Mouse (Mus musculus) embryonic facial prominence, embryonic 14.5 days (tissue): ENCODE data around the gene Tomm40. TPM values are rescaled to one million over a fixed set of nuclear protein-coding genes. Genes with fewer than 3 reads are reported as not detected.

Source experiments
- ATAC-seq: fragments of 200-750 bp; cut with Nextera tagmentation; 2 replicates; pipeline ENCODE4 v1.8.0; 2017; ENCODE audit warnings: low read depth, moderate number of reproducible peaks, moderate TSS enrichment
- DNase-seq: peaks from one replicate; pipeline ENCODE4 v3.0.0-alpha.2; 2015; ENCODE audit warnings: low spot score
- H3K27ac ChIP-seq: fragments of 300-500 bp; sonication (generic); replicated peaks from 2 replicates; pipeline ENCODE4 v1.5.1; 2014; ENCODE audit warnings: low read depth, mild to moderate bottlenecking, low read length, moderate library complexity
- H3K27me3 ChIP-seq: fragments of 300-500 bp; sonication (generic); replicated peaks from 2 replicates; pipeline ENCODE4 v1.6.1; 2014; ENCODE audit warnings: low read length; ENCODE audit not compliant: control insufficient read depth, insufficient read depth
- H3K36me3 ChIP-seq: fragments of 300-500 bp; sonication (generic); 2 replicates; pipeline ENCODE4 v1.6.1; 2014; ENCODE audit warnings: low read length, mixed read lengths; ENCODE audit not compliant: control insufficient read depth, insufficient read depth
- H3K4me1 ChIP-seq: fragments of 300-500 bp; sonication (generic); 2 replicates; pipeline ENCODE4 v1.6.1; 2014; ENCODE audit warnings: antibody characterized with exemption, low read length; ENCODE audit not compliant: control insufficient read depth, insufficient read depth
- H3K4me2 ChIP-seq: fragments of 300-500 bp; sonication (generic); 2 replicates; pipeline ENCODE4 v1.6.1; 2014; ENCODE audit warnings: low read depth, mild to moderate bottlenecking, low read length, moderate library complexity, mixed read lengths
- H3K4me3 ChIP-seq: fragments of 300-500 bp; sonication (generic); 2 replicates; pipeline ENCODE4 v1.5.1; 2014; ENCODE audit warnings: low read depth, mild to moderate bottlenecking, low read length
- H3K9ac ChIP-seq: fragments of 300-500 bp; sonication (generic); 2 replicates; pipeline ENCODE4 v1.6.1; 2014; ENCODE audit warnings: low read depth, mild to moderate bottlenecking, low read length, moderate library complexity, mixed read lengths
- H3K9me3 ChIP-seq: fragments of 300-500 bp; sonication (generic); 2 replicates; pipeline ENCODE4 v1.6.1; 2016; ENCODE audit warnings: low read length; ENCODE audit not compliant: control insufficient read depth
- WGBS: fragments of 180-500 bp; shearing (Covaris S2); extraction: QIAGEN DNeasy Blood & Tissue Kit; methylation state at CpG from one replicate; pipeline ENCODE4 v1.1.7; 2014; 5-methylcytosine and 5-hydroxymethylcytosine counted together
- polyA plus RNA-seq: library from polyadenylated mRNA; unstranded; fragments of >200 nt; fragmentation: Nextera tagmentation; extraction: Ambion mirVana; gene quantifications from 2 replicates; pipeline ENCODE4 v1.2.1, GENCODE M21; 2014

Gene Tomm40
- polyA plus RNA-seq, 1 experiment from 2014 or later = 114 TPM

DNA sequence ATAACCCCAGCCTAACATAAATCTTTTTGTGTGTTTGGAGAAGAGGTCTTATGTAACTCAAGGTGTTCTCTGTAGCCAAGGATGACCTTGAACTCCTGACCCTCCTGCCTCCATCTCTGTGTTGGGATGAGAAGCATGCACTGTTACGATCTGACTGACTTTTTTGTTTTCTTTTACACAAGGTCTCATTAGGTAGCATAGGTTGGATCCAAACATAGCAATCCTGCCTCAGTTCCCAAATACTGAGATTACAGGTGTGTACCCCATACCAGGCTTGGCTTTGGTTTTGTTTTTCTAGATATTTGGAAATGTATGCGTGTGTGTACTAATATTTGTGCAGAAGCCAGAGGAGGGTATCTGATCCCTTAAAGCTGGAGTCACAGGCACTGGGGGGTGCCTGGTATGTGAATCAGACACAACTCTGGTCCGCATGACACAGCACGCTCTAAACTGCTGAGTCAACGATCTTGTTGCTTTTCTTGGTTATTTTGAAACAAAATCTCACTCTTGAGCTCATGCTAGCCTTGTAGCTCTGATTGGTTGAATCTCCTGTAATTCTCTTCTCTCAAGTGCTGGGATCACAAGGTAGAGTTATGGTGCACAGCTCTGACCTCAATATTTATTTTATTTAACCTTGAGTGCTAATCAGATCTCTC, 3.2 kb upstream of the Tomm40 start:
- no peak overlapping the region for H3K9ac ChIP-seq
- H3K4me3 ChIP-seq = no peak overlapping the region
- no peak overlapping the region for H3K4me2 ChIP-seq
- DNase-seq (no peak), ATAC-seq (no peak)
- H3K27me3 ChIP-seq = no peaks in the 10 kb centered on the region
- WGBS = 97% methylated on average over 5 of the region's 5 CpGs
- no peak overlapping the region for H3K27ac ChIP-seq
- 0 out of 2 replicates have a peak, but pooled peaks cover 4% of the 10 kb centered on the region for H3K4me1 ChIP-seq
- peaks cover 53% of the 10 kb centered on the region for H3K36me3 ChIP-seq
- peaks cover 18% of the 10 kb centered on the region for H3K9me3 ChIP-seq

DNA sequence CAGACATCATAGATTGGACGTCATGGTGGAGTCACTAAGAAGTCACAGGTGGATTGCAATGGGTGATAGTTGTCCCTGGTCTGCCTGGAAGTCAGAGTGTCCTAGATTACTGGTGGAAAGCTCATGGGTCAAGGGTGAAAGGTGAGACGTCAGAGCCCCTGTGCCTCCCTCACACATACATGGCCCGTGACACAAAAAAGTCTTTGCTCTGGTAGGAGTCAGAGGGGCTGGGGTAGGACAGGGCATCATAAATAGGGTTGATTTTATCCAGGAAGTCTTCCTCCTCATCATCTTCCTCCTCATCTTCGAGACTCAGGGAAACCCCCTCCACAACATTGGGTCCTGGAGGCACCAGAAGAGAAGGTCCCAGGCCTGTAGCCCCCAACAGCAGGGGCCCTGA, 2.1 kb upstream of the Tomm40 start:
- H3K27me3 ChIP-seq = no peaks in the 10 kb centered on the region
- peaks cover 18% of the 10 kb centered on the region for H3K9me3 ChIP-seq
- H3K4me2 ChIP-seq = no peak overlapping the region
- H3K36me3 ChIP-seq = peaks cover 54% of the 10 kb centered on the region
- no peak overlapping the region for H3K4me3 ChIP-seq
- no peak for ATAC-seq
- H3K4me1 ChIP-seq = 0 out of 2 replicates have a peak, but pooled peaks cover 4% of the 10 kb centered on the region
- no peak for DNase-seq
- H3K27ac ChIP-seq = no peak overlapping the region
- H3K9ac ChIP-seq = no peak overlapping the region
- WGBS = 75% methylated on average over 4 of the region's 4 CpGs

DNA sequence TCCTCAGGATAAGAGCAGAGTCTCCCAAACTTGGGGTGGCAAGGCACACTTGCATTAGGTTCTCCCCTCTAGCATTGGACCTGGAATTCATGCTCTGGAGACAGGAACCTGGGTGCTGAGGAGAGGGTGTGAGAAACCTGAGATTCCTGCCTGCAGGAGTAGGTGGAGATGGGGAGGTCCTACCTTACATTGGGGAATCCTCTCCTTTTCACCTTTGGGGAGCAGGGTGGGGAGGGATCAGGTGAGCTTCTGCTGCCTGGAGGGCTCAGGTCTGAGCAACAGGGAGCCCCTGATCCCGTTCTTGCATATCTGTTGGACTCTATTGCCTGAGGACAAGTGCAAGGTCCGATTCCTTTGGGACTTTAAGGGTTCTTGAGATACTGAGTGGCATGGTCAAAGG, 1.6 kb upstream of the Tomm40 start:
- Histone ChIP-seq H3K9ac (no peak overlapping the region), H3K4me3 (no peak overlapping the region), H3K9me3 (peaks cover 15% of the 10 kb centered on the region), H3K4me1 (0 out of 2 replicates have a peak, but pooled peaks cover 4% of the 10 kb centered on the region), H3K4me2 (no peak overlapping the region), H3K27ac (no peak overlapping the region), H3K27me3 (no peaks in the 10 kb centered on the region), H3K36me3 (peaks cover 55% of the 10 kb centered on the region)
- DNase-seq = no peak
- ATAC-seq = no peak
- WGBS = 74% methylated on average over 2 of the region's 2 CpGs

DNA sequence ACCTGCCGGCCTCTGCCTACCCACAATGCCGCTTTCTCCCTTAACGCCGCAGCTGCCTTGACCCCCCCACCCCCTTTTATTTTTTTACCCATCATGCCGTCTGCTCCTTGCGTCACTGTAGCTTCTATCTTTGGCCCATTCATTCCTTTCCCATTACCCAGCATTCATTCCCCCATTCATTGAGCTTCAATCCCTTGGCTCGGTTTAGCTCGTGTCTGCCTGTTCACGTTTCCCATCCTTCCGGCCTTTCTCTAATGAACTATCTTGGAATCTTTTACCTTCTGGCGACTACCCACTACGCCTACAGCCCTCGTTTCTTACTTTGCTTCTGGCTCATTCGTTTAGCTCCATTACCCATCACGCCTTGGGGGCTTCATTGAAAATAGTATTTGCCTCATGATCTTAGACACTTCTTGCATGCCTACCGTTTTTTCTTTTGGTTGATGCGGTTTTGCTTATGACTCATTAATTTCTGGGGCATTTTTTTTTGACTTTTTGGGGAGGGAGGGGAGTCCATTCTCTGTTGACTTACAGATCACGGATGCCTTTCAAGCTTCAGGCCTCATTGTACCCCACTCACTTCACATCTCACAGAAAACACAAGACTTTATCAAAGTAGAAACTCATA, 931 bp upstream of the Tomm40 start:
- Histone ChIP-seq H3K36me3 (peaks cover 55% of the 10 kb centered on the region), H3K4me1 (0 out of 2 replicates have a peak, but pooled peaks cover 4% of the 10 kb centered on the region), H3K27ac (peak overlapping the region; percentile 88), H3K9me3 (peaks cover 9% of the 10 kb centered on the region), H3K4me2 (peak overlapping the region; percentile 65), H3K4me3 (peak overlapping the region; percentile 37), H3K9ac (peak overlapping the region; percentile 57), H3K27me3 (no peaks in the 10 kb centered on the region)
- DNase-seq = no peak
- WGBS = 6% methylated on average over 18 of the region's 18 CpGs
- no peak for ATAC-seq

DNA sequence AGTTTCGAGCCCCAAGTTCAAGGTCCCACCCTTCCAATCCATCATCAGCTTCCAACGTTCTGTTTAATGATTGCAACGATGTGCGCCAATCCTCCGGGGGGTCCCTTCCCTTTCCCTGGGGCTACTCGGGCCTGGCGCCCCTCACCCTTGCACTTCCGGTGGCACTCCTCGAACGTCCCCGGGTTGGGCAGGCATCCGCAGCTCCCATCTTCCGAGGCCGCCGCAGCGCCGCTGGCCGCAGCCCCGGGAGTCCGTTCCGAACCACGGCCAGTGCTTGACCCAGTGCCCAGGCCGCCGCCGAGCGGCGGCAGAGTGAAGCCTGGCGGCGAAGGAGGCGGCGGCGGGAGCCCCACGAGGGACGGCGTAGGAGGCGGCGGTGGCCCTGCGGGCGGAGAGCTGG, 402 bp downstream of the Tomm40 start:
- Histone ChIP-seq H3K9ac (peak overlapping the region; percentile 97), H3K4me3 (peak overlapping the region; percentile 87), H3K4me2 (peak overlapping the region; percentile 90), H3K27ac (peak overlapping the region; percentile 75), H3K9me3 (no peaks in the 10 kb centered on the region), H3K27me3 (no peaks in the 10 kb centered on the region), H3K4me1 (0 out of 2 replicates have a peak, but pooled peaks cover 4% of the 10 kb centered on the region), H3K36me3 (peaks cover 52% of the 10 kb centered on the region)
- DNase-seq = no peak
- WGBS = under 1% methylated on average over 34 of the region's 39 CpGs
- ATAC-seq = no peak

DNA sequence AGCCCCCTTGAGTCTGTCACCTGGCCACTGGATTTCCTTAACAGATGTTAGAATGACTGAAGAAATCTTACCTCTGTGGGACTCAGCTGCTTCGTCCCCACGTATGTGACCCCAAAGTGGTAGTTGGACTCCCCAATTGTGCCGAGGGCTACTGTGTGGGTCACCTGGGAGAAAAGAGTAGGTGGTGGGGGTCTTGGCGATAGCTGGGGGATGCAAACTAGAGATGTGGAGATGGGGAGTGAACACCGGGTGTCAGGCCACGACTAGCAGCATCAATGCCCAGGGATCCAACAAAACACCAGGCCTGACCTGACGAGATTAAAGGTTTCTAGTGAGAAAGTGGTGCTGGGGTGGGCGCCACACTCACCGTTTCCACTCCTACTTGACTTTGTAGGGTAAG, 1.6 kb downstream of the Tomm40 start:
- H3K9ac ChIP-seq = no peak overlapping the region
- H3K36me3 ChIP-seq = peaks cover 52% of the 10 kb centered on the region
- WGBS = 86% methylated on average over 9 of the region's 9 CpGs
- no peak overlapping the region for H3K4me3 ChIP-seq
- ATAC-seq = no peak
- H3K4me1 ChIP-seq = 0 out of 2 replicates have a peak, but pooled peaks cover 4% of the 10 kb centered on the region
- no peaks in the 10 kb centered on the region for H3K27me3 ChIP-seq
- no peaks in the 10 kb centered on the region for H3K9me3 ChIP-seq
- H3K4me2 ChIP-seq = no peak overlapping the region
- no peak overlapping the region for H3K27ac ChIP-seq
- DNase-seq = no peak

DNA sequence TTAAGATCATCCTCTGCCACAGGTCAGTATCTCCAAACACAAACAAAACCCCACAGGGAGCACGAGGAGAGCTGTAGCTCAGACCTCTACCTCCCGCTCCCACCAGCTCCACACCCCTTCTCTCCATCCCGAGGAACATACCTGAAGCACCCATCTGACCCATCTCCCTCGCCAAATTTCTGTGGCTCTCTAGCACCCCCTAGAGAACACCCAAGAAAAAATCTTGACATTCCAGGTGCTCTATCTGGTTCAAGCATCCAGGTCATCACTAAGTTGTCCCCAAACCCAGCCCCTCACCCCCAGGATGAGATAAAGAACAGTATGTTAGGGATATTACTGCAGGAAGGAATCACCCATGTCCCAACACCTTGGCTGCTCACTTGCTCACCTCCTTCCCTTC, 2.0 kb downstream of the Tomm40 start:
- ATAC-seq (no peak), DNase-seq (no peak)
- no peak overlapping the region for H3K4me2 ChIP-seq
- peaks cover 53% of the 10 kb centered on the region for H3K36me3 ChIP-seq
- H3K9me3 ChIP-seq = no peaks in the 10 kb centered on the region
- H3K27me3 ChIP-seq = no peaks in the 10 kb centered on the region
- H3K9ac ChIP-seq = no peak overlapping the region
- H3K4me1 ChIP-seq = 0 out of 2 replicates have a peak, but pooled peaks cover 4% of the 10 kb centered on the region
- WGBS = 45% methylated on average over 4 of the region's 4 CpGs
- no peak overlapping the region for H3K27ac ChIP-seq
- no peak overlapping the region for H3K4me3 ChIP-seq

DNA sequence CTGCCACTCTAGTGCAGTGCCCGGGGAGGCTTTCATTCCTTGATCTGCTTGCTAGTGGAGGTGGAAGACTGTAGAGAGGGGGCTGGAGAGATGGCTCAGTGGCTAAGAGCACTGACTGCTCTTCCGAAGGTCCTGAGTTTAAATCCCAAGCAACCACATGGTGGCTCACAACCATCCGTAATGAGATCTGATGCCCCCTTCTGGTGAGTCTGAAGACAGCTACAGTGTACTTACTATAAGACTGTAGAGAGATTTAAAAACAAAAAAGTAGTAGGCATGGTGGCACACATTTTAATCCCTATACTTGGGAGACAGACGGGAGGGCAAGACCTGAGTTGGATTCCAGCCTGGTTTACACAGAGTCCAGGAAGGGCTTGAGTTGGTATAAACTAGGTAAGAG, 2.8 kb downstream of the Tomm40 start:
- Histone ChIP-seq H3K9ac (no peak overlapping the region), H3K4me1 (0 out of 2 replicates have a peak, but pooled peaks cover 4% of the 10 kb centered on the region), H3K36me3 (peaks cover 60% of the 10 kb centered on the region), H3K27me3 (no peaks in the 10 kb centered on the region), H3K4me2 (no peak overlapping the region), H3K9me3 (no peaks in the 10 kb centered on the region), H3K4me3 (no peak overlapping the region), H3K27ac (no peak overlapping the region)
- DNase-seq = no peak
- 74% methylated on average over 4 of the region's 4 CpGs for WGBS
- no peak for ATAC-seq

DNA sequence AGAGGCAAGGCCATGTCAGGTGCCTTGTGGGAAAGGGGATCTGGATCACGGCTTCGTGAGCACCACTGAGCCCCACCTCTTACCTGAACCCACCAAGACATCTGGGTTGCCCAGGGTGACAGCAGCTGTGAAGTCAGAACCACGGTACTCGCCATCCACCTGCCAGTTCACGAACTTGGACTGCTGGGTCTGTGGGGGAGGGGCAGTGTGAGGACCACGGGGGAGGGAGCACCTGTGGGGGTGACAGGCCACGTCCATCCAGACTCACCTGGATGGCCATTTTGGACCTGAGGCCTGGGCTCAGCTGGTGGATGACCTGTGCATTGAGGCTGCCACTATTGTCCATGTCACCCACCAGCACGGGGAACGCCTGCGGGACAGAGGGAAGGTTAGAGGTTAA, 4.6 kb downstream of the Tomm40 start:
- H3K27ac ChIP-seq = no peak overlapping the region

More for the DNA sequence above, 4.6 kb downstream of the Tomm40 start:
- Histone ChIP-seq H3K9ac (no peak overlapping the region), H3K9me3 (no peaks in the 10 kb centered on the region), H3K36me3 (peaks cover 67% of the 10 kb centered on the region), H3K4me3 (no peak overlapping the region), H3K4me2 (no peak overlapping the region), H3K4me1 (no peaks in the 10 kb centered on the region), H3K27me3 (no peaks in the 10 kb centered on the region)
- 93% methylated on average over 9 of the region's 10 CpGs for WGBS
- no peak for DNase-seq
- ATAC-seq = no peak
